Mouse (Mus musculus): ENCODE measurements around the gene Pea15a.
"Not testable (repeated sequence)": the region's sequence is repeated elsewhere in the genome, so short reads cannot be mapped to it uniquely, and the experiment has no call there.

The Pea15a gene

GRCm38 (mm10) chr1:172206141-172206917, at the start of gene Pea15a:
Gene Pea15a, minus strand, starts transcription at chr1:172206804.
- peak; percentile 63 for DNase-seq (ENCODE audit: low read depth, low spot score)

- peak; percentile 23 for DNase-seq (ENCODE audit: low read depth, low spot score)
These were observed 41.1 kb upstream of the Pea15a start for GRCm38 (mm10) chr1:172247679-172248078.

GRCm38 (mm10) chr1:172247216-172247615, 40.6 kb upstream of the Pea15a start:
- DNase-seq (ENCODE audit: low read depth, low spot score) = no peak

GRCm38 (mm10) chr1:172244645-172245044, 38.0 kb upstream of the Pea15a start:
- not testable (repeated sequence) for DNase-seq (ENCODE audit: low read depth, low spot score)

GRCm38 (mm10) chr1:172243547-172244205, 37.1 kb upstream of the Pea15a start:
- no peak for DNase-seq (ENCODE audit: low read depth, low spot score)

- DNase-seq (ENCODE audit: low read depth, low spot score) = no peak
These were observed 35.8 kb upstream of the Pea15a start for GRCm38 (mm10) chr1:172242401-172242800.

- no peak for DNase-seq (ENCODE audit: low read depth, low spot score)
These were observed 34.5 kb upstream of the Pea15a start for GRCm38 (mm10) chr1:172240945-172241708.

GRCm38 (mm10) chr1:172229215-172229614, 22.6 kb upstream of the Pea15a start:
- DNase-seq (ENCODE audit: low read depth, low spot score) = no peak

- no peak for DNase-seq (ENCODE audit: low read depth, low spot score)
These were observed 21.6 kb upstream of the Pea15a start for GRCm38 (mm10) chr1:172228209-172228608.

- DNase-seq (ENCODE audit: low read depth, low spot score) = no peak
These were observed 14.9 kb upstream of the Pea15a start for GRCm38 (mm10) chr1:172221297-172222063.

GRCm38 (mm10) chr1:172220414-172220813, 13.8 kb upstream of the Pea15a start:
- DNase-seq (ENCODE audit: low read depth, low spot score) = no peak

GRCm38 (mm10) chr1:172219451-172220406, 13.1 kb upstream of the Pea15a start, which contains the start of gene Casq1:
Gene Casq1, minus strand, starts transcription at chr1:172219868.
- DNase-seq (ENCODE audit: low read depth, low spot score) = no peak

- no peak for DNase-seq (ENCODE audit: low read depth, low spot score)
These were observed 11.7 kb upstream of the Pea15a start for GRCm38 (mm10) chr1:172218164-172218910.

GRCm38 (mm10) chr1:172217148-172217547, 10.5 kb upstream of the Pea15a start:
- DNase-seq (ENCODE audit: low read depth, low spot score) = peak; percentile 91

GRCm38 (mm10) chr1:172214748-172215147, 8.1 kb upstream of the Pea15a start:
- no peak for DNase-seq (ENCODE audit: low read depth, low spot score)

GRCm38 (mm10) chr1:172213771-172214170, 7.2 kb upstream of the Pea15a start:
- DNase-seq (ENCODE audit: low read depth, low spot score) = no peak

GRCm38 (mm10) chr1:172212776-172213175, 6.2 kb upstream of the Pea15a start:
- DNase-seq (ENCODE audit: low read depth, low spot score) = no peak

GRCm38 (mm10) chr1:172207111-172207584, 544 bp upstream of the Pea15a start:
- DNase-seq (ENCODE audit: low read depth, low spot score) = no peak

- no peak for DNase-seq (ENCODE audit: low read depth, low spot score)
These were observed 890 bp downstream of the Pea15a start for GRCm38 (mm10) chr1:172205741-172206087.

Measured in retina, postnatal 7 days (tissue).